Mouse (Mus musculus) MEL (cell line): ENCODE data around the gene Sugp2. TPM values are rescaled to one million over a fixed set of nuclear protein-coding genes. Genes with fewer than 3 reads are reported as not detected.

Experiments used
- DNase-seq: peaks from one replicate; pipeline ENCODE4 v3.0.0; 2011; ENCODE audit warnings: low read depth, low spot score
- H3K27ac ChIP-seq: 2 replicates; pipeline ENCODE4 v1.5.1; 2012; ENCODE audit warnings: low read depth, mild to moderate bottlenecking, control low read depth, low read length, moderate library complexity; ENCODE audit not compliant: control insufficient read depth
- H3K27me3 ChIP-seq, 2 experiments: fragments of 150-350 bp in 1 of 2; sonication (generic) in 1 of 2; 2 replicates each; pipeline ENCODE4 v1.6.1; 2012; ENCODE audit warnings: low read length in 2 of 2, mild to moderate bottlenecking in 2 of 2, improper control_type of control experiment in 1 of 2, moderate library complexity in 1 of 2; ENCODE audit not compliant: insufficient read depth in 2 of 2, control insufficient read depth in 1 of 2
- H3K36me3 ChIP-seq, 2 experiments: 2 replicates each; pipeline ENCODE4 v1.6.1; 2012 to 2014; ENCODE audit warnings: low read length in 2 of 2, improper control_type of control experiment in 1 of 2, inconsistent platforms in 1 of 2, mild to moderate bottlenecking in 1 of 2; ENCODE audit not compliant: insufficient read depth in 2 of 2, control insufficient read depth in 1 of 2
- H3K4me1 ChIP-seq, 2 experiments: fragments of 150-350 bp in 1 of 2; sonication (generic) in 1 of 2; 2 replicates each; pipeline ENCODE4 v1.6.1; 2012; ENCODE audit warnings: low read length in 2 of 2, improper control_type of control experiment in 1 of 2, mild to moderate bottlenecking in 1 of 2; ENCODE audit not compliant: insufficient read depth in 2 of 2, control insufficient read depth in 1 of 2
- H3K4me3 ChIP-seq, 2 experiments: fragments of 150-350 bp in 1 of 2; sonication (generic) in 1 of 2; 2 replicates each; pipeline ENCODE4 v1.5.1; 2012; ENCODE audit warnings: low read depth in 2 of 2, low read length in 2 of 2, mild to moderate bottlenecking in 2 of 2, moderate library complexity in 2 of 2, control low read depth in 1 of 2, improper control_type of control experiment in 1 of 2; ENCODE audit not compliant: control insufficient read depth in 1 of 2, insufficient read depth in 1 of 2
- H3K79me2 ChIP-seq: 2 replicates; pipeline ENCODE4 v1.6.1; 2012; ENCODE audit warnings: mild to moderate bottlenecking, low read length, moderate library complexity; ENCODE audit not compliant: control insufficient read depth, poor library complexity, insufficient read depth
- H3K9ac ChIP-seq: 2 replicates; pipeline ENCODE4 v1.6.1; 2012; ENCODE audit warnings: low read depth, mild to moderate bottlenecking, control low read depth, low read length, moderate library complexity; ENCODE audit not compliant: control insufficient read depth, poor library complexity, severe bottlenecking
- H3K9me3 ChIP-seq: fragments of 150-350 bp; sonication (generic); replicated peaks from 2 replicates; pipeline ENCODE4 v1.6.1; 2012; ENCODE audit warnings: mild to moderate bottlenecking, low read length, improper control_type of control experiment, moderate library complexity; ENCODE audit not compliant: insufficient read depth
- BHLHE40 ChIP-seq: IDR thresholded peaks from 2 replicates; pipeline ENCODE4 v1.6.1; 2012; ENCODE audit warnings: low read depth, mild to moderate bottlenecking, inconsistent platforms, low read length, improper control_type of control experiment, borderline replicate concordance
- CHD1 ChIP-seq: IDR thresholded peaks from 2 replicates; pipeline ENCODE4 v1.6.1; 2012; ENCODE audit warnings: low read depth, mild to moderate bottlenecking, inconsistent platforms, low read length, improper control_type of control experiment
- CTCF ChIP-seq, 3 experiments: IDR thresholded peaks in 2 of 3; conservative IDR thresholded peaks in 1 of 3; 2 replicates each; pipeline ENCODE4 v1.5.1; 2011 to 2012; ENCODE audit warnings: low read length in 3 of 3, low read depth in 2 of 3, mild to moderate bottlenecking in 2 of 3, improper control_type of control experiment in 1 of 3, inconsistent platforms in 1 of 3, mixed read lengths in 1 of 3, moderate library complexity in 1 of 3; ENCODE audit not compliant: control insufficient read depth in 1 of 3, insufficient read depth in 1 of 3, poor library complexity in 1 of 3, severe bottlenecking in 1 of 3
- ELF1 ChIP-seq: IDR thresholded peaks from 2 replicates; pipeline ENCODE4 v1.6.1; 2014; ENCODE audit warnings: low read depth, mild to moderate bottlenecking, inconsistent platforms, low read length, improper control_type of control experiment, moderate library complexity
- ETS1 ChIP-seq: IDR thresholded peaks from 2 replicates; pipeline ENCODE4 v1.6.1; 2012; ENCODE audit warnings: low read depth, mild to moderate bottlenecking, inconsistent platforms, low read length, improper control_type of control experiment, moderate library complexity
- HCFC1 ChIP-seq: IDR thresholded peaks from 2 replicates; pipeline ENCODE4 v1.6.1; 2012; ENCODE audit warnings: low read depth, mild to moderate bottlenecking, inconsistent platforms, low read length, improper control_type of control experiment, moderate library complexity
- KAT2A ChIP-seq: conservative IDR thresholded peaks from 2 replicates; pipeline ENCODE4 v1.6.1; 2012; ENCODE audit warnings: low read depth, low read length, improper control_type of control experiment, inconsistent platforms
- MAFK ChIP-seq: IDR thresholded peaks from 2 replicates; pipeline ENCODE4 v1.6.1; 2011; ENCODE audit warnings: low read depth, mild to moderate bottlenecking, low read length, improper control_type of control experiment, borderline replicate concordance
- MAX ChIP-seq: IDR thresholded peaks from 2 replicates; pipeline ENCODE4 v1.6.1; 2011; ENCODE audit warnings: low read length, improper control_type of control experiment
- MAZ ChIP-seq: IDR thresholded peaks from 2 replicates; pipeline ENCODE4 v1.6.1; 2012; ENCODE audit warnings: low read depth, mild to moderate bottlenecking, inconsistent platforms, low read length, improper control_type of control experiment
- MYB ChIP-seq: IDR thresholded peaks from 2 replicates; pipeline ENCODE4 v1.6.1; 2011; ENCODE audit warnings: mild to moderate bottlenecking, low read depth, low read length, improper control_type of control experiment
- NELFE ChIP-seq: IDR thresholded peaks from 2 replicates; pipeline ENCODE4 v1.6.1; 2011; ENCODE audit warnings: low read depth, low read length, improper control_type of control experiment
- POLR2A ChIP-seq, 2 experiments: IDR thresholded peaks; 2 replicates each; pipeline ENCODE4 v1.6.1; 2011 to 2012; ENCODE audit warnings: low read length in 2 of 2, mild to moderate bottlenecking in 2 of 2, control low read depth in 1 of 2, improper control_type of control experiment in 1 of 2, low read depth in 1 of 2, moderate library complexity in 1 of 2; ENCODE audit not compliant: control insufficient read depth in 1 of 2, insufficient read depth in 1 of 2, poor library complexity in 1 of 2
- POLR2AphosphoS5 ChIP-seq: IDR thresholded peaks from 2 replicates; pipeline ENCODE4 v1.6.1; 2012; ENCODE audit warnings: low read depth, borderline replicate concordance, mild to moderate bottlenecking, inconsistent platforms, low read length, moderate library complexity, mixed read lengths
- RAD21 ChIP-seq: IDR thresholded peaks from 2 replicates; pipeline ENCODE4 v1.6.1; 2011; ENCODE audit warnings: mild to moderate bottlenecking, low read depth, low read length, improper control_type of control experiment
- SIN3A ChIP-seq: IDR thresholded peaks from 2 replicates; pipeline ENCODE4 v1.6.1; 2012; ENCODE audit warnings: low read length, improper control_type of control experiment, inconsistent platforms
- SMC3 ChIP-seq: IDR thresholded peaks from 2 replicates; pipeline ENCODE4 v1.6.1; 2011; ENCODE audit warnings: low read depth, low read length, improper control_type of control experiment
- TAL1 ChIP-seq: IDR thresholded peaks from 2 replicates; pipeline ENCODE4 v1.6.1; 2012; ENCODE audit warnings: mild to moderate bottlenecking, inconsistent platforms, low read length, moderate library complexity, mixed read lengths
- TBP ChIP-seq: IDR thresholded peaks from 2 replicates; pipeline ENCODE4 v1.8.0; 2011; ENCODE audit warnings: low read depth, low read length, improper control_type of control experiment
- TCF12 ChIP-seq: IDR thresholded peaks from 2 replicates; pipeline ENCODE4 v1.6.1; 2014; ENCODE audit warnings: low read depth, mild to moderate bottlenecking, inconsistent platforms, low read length, improper control_type of control experiment, moderate library complexity
- USF2 ChIP-seq, 2 experiments: IDR thresholded peaks; 2 replicates each; pipeline ENCODE4 v1.6.1; 2011 to 2012; ENCODE audit warnings: improper control_type of control experiment in 2 of 2, low read length in 2 of 2, borderline replicate concordance in 1 of 2, inconsistent platforms in 1 of 2, low read depth in 1 of 2, mild to moderate bottlenecking in 1 of 2; ENCODE audit not compliant: insufficient read depth in 1 of 2
- polyA plus RNA-seq, 2 experiments: library from polyadenylated mRNA; stranded (reverse) in 1 of 2; unstranded in 1 of 2; fragments of >175 nt in 1 of 2; fragments of >200 nt in 1 of 2; gene quantifications; 2 replicates each; pipeline versions ENCODE4 v1.2.1 to v1.2.4; 2012; ENCODE audit warnings: low replicate concordance in 2 of 2, low read depth in 1 of 2; ENCODE audit not compliant: insufficient read length in 2 of 2, insufficient read depth in 1 of 2, missing spikeins in 1 of 2
- total RNA-seq: library from RNA; depleted of rRNA; stranded (reverse); fragments of 300-350 nt; gene quantifications from 2 replicates; pipeline ENCODE4 v1.2.3, GENCODE M21; 2012

Sugp2 gene
- total and polyA plus RNA-seq, 3 experiments: 23.9 to 27.4 TPM; not detected in 1

- Histone ChIP-seq H3K9me3 (no peaks in the 10 kb centered on the region), H3K79me2 (no peaks in the 10 kb centered on the region), H3K4me3 (no peak overlapping the region), H3K36me3 (peaks cover 0 to 10% of the 10 kb centered on the region in 2 experiments; a peak in 2 of 4 replicates), H3K9ac (no peak overlapping the region), H3K27ac (no peak overlapping the region), H3K4me1 (peaks cover 13 to 18% of the 10 kb centered on the region in 2 experiments), H3K27me3 (no peaks in the 10 kb centered on the region)
- DNase-seq: no peak
- no peak for TF ChIP-seq ETS1
- TF ChIP-seq KAT2A: no peak
- no peak for TF ChIP-seq POLR2AphosphoS5
- TF ChIP-seq MYB: no peak
- TF ChIP-seq SMC3: no peak
- TF ChIP-seq CHD1: no peak
- TF ChIP-seq TAL1: no peak
Measured at GRCm38 (mm10) chr8:70268311-70268710, 34.3 kb downstream of the Sugp2 start.

- Histone ChIP-seq H3K27ac (no peak overlapping the region), H3K79me2 (no peaks in the 10 kb centered on the region), H3K4me3 (no peak overlapping the region), H3K9me3 (no peaks in the 10 kb centered on the region), H3K9ac (no peak overlapping the region), H3K4me1 (peaks cover 13 to 20% of the 10 kb centered on the region in 2 experiments), H3K27me3 (no peaks in the 10 kb centered on the region), H3K36me3 (peaks cover 0 to 10% of the 10 kb centered on the region in 2 experiments; a peak in 2 of 4 replicates)
- 0 out of 2 replicates have a peak, but pooled peaks have one; percentile 15 for TF ChIP-seq SMC3
- peak; percentile 50 to 72 (median 61) for TF ChIP-seq CTCF (IDR thresholded peaks at IDR 0.05 in 2 of 3, conservative IDR thresholded peaks at IDR 0.05 in 1 of 3; ENCODE audit: control insufficient read depth in 1 of 3, insufficient read depth in 1 of 3, low read depth in 2 of 3, low read length in 3 of 3, poor library complexity in 1 of 3, severe bottlenecking in 1 of 3)
- peak; percentile 9 for TF ChIP-seq RAD21
- no peak for TF ChIP-seq POLR2A (IDR thresholded peaks at IDR 0.05; ENCODE audit: control insufficient read depth in 1 of 2, insufficient read depth in 1 of 2, low read depth in 1 of 2, low read length in 2 of 2, poor library complexity in 1 of 2)
- peak; percentile 32 for DNase-seq
Measured at GRCm38 (mm10) chr8:70268799-70269565, 35.0 kb downstream of the Sugp2 start.

GRCm38 (mm10) chr8:70272949-70273348 lies 38.9 kb downstream of the Sugp2 start:
- Histone ChIP-seq H3K4me1 (peaks cover 8 to 29% of the 10 kb centered on the region in 2 experiments), H3K27me3 (no peaks in the 10 kb centered on the region), H3K4me3 (peak overlapping the region in 1 of 2 experiments; percentile 19; a peak in 1 of 4 replicates), H3K9me3 (no peaks in the 10 kb centered on the region), H3K79me2 (no peaks in the 10 kb centered on the region), H3K36me3 (peaks cover 0 to 3% of the 10 kb centered on the region in 2 experiments; a peak in 2 of 4 replicates), H3K9ac (no peak overlapping the region)
- peak; percentile 69 for DNase-seq
- TF ChIP-seq MAX: no peak
- no peak for TF ChIP-seq POLR2A (IDR thresholded peaks at IDR 0.05; ENCODE audit: control insufficient read depth in 1 of 2, insufficient read depth in 1 of 2, low read depth in 1 of 2, low read length in 2 of 2, poor library complexity in 1 of 2)
- TF ChIP-seq SIN3A: 0 out of 2 replicates have a peak, but pooled peaks have one; percentile 31
- no peak for TF ChIP-seq NELFE
- no peak for TF ChIP-seq TCF12
- 0 out of 2 replicates have a peak, but pooled peaks have one; percentile 19 for TF ChIP-seq HCFC1
- no peak for TF ChIP-seq USF2 (IDR thresholded peaks at IDR 0.05; ENCODE audit: borderline replicate concordance in 1 of 2, insufficient read depth in 1 of 2, low read depth in 1 of 2, low read length in 2 of 2)
- TF ChIP-seq KAT2A: no peak
- TF ChIP-seq MAFK: peak; percentile 92
- TF ChIP-seq MAZ: no peak
- TF ChIP-seq ETS1: peak; percentile 49; the same call in 1 of the 2 replicates
- TF ChIP-seq RAD21: no peak
- TF ChIP-seq BHLHE40: no peak
- peak; percentile 39; the same call in 1 of the 2 replicates for TF ChIP-seq ELF1
- TF ChIP-seq TBP: no peak
- TF ChIP-seq, all 39 proteins: peak for 5
- H3K27ac ChIP-seq: no peak overlapping the region
